Mouse (Mus musculus): ENCODE measurements around the gene Wdr74.

GRCm38 (mm10) chr19:8790171-8790570 is 54.5 kb downstream of the Wdr74 start:
- TF ChIP-seq CTCF (IDR thresholded peaks at IDR 0.05) (no peak), EP300 (IDR thresholded peaks at IDR 0.05) (no peak)

All from lung, postnatal 0 days (tissue).